Mouse (Mus musculus) CH12.LX (cell line): ENCODE results near the gene Itgb7. TPM values are rescaled to one million over a fixed set of nuclear protein-coding genes. Genes with fewer than 3 reads are reported as not detected.

ENCODE experiments used
- DNase-seq: peaks from one replicate; pipeline ENCODE4 v3.0.0-alpha.2; 2013; ENCODE audit errors: extremely low read depth
- H3K27ac ChIP-seq: 2 replicates; pipeline ENCODE4 v1.5.1; 2012; ENCODE audit warnings: low read depth, mild to moderate bottlenecking, control low read depth, moderate library complexity; ENCODE audit not compliant: insufficient read depth
- H3K27me3 ChIP-seq: replicated peaks from 2 replicates; pipeline ENCODE3; 2012; ENCODE audit warnings: inconsistent platforms
- H3K36me3 ChIP-seq, 2 experiments: replicated peaks in 1 of 2; 2 replicates each; pipeline versions ENCODE3 to v1.6.1; 2012; ENCODE audit warnings: inconsistent platforms in 1 of 2, low read length in 1 of 2, mild to moderate bottlenecking in 1 of 2, mixed read lengths in 1 of 2, moderate library complexity in 1 of 2; ENCODE audit not compliant: control insufficient read depth in 1 of 2, insufficient read depth in 1 of 2
- H3K4me1 ChIP-seq, 2 experiments: 2 replicates each; pipeline ENCODE4 v1.6.1; 2012; ENCODE audit warnings: inconsistent platforms in 1 of 2, moderate library complexity in 1 of 2; ENCODE audit not compliant: insufficient read depth in 2 of 2, control insufficient read depth in 1 of 2
- H3K4me2 ChIP-seq: 2 replicates; pipeline ENCODE4 v1.6.1; 2012; ENCODE audit warnings: low read depth, mild to moderate bottlenecking, control low read depth; ENCODE audit not compliant: poor library complexity, insufficient read depth, severe bottlenecking
- H3K4me3 ChIP-seq, 3 experiments: fragments of 150-350 bp in 1 of 3; sonication (generic) in 1 of 3; replicated peaks in 1 of 3; 2 replicates each; pipeline versions ENCODE3 to v1.5.1; 2011 to 2012; ENCODE audit warnings: low read depth in 2 of 3, low read length in 2 of 3, mild to moderate bottlenecking in 2 of 3, moderate library complexity in 2 of 3, control low read depth in 1 of 3, improper control_type of control experiment in 1 of 3, inconsistent platforms in 1 of 3, mixed read lengths in 1 of 3; ENCODE audit not compliant: poor library complexity in 1 of 3
- H3K79me2 ChIP-seq: replicated peaks from 2 replicates; pipeline ENCODE4 v1.6.1; 2012; ENCODE audit warnings: mild to moderate bottlenecking, moderate library complexity; ENCODE audit not compliant: control insufficient read depth, poor library complexity, insufficient read depth, severe bottlenecking; ENCODE audit errors: extremely low read depth
- H3K9ac ChIP-seq: 2 replicates; pipeline ENCODE4 v1.6.1; 2012; ENCODE audit warnings: low read depth, mild to moderate bottlenecking, control low read depth, moderate library complexity; ENCODE audit not compliant: insufficient read depth
- H3K9me3 ChIP-seq: replicated peaks from 2 replicates; pipeline ENCODE3; 2012; ENCODE audit warnings: low read length, inconsistent platforms, mixed read lengths
- BHLHE40 ChIP-seq: IDR thresholded peaks from 2 replicates; pipeline ENCODE4 v1.6.1; 2011; ENCODE audit warnings: mild to moderate bottlenecking, low read depth, low read length, improper control_type of control experiment
- CTCF ChIP-seq, 2 experiments: IDR thresholded peaks in 1 of 2; conservative IDR thresholded peaks in 1 of 2; 2 replicates each; pipeline ENCODE4 v1.5.1; 2011 to 2012; ENCODE audit warnings: low read depth in 2 of 2, low read length in 2 of 2, improper control_type of control experiment in 1 of 2, inconsistent platforms in 1 of 2, mild to moderate bottlenecking in 1 of 2, moderate library complexity in 1 of 2
- ELF1 ChIP-seq: IDR thresholded peaks from 2 replicates; pipeline ENCODE4 v1.6.1; 2014; ENCODE audit warnings: low read depth, mild to moderate bottlenecking, inconsistent platforms, low read length, improper control_type of control experiment
- ETS1 ChIP-seq: conservative IDR thresholded peaks from 2 replicates; pipeline ENCODE4 v1.6.1; 2012; ENCODE audit warnings: low read depth, mild to moderate bottlenecking, inconsistent platforms, low read length, improper control_type of control experiment, moderate library complexity
- IRF4 ChIP-seq: IDR thresholded peaks from 2 replicates; pipeline ENCODE4 v1.6.1; 2014; ENCODE audit warnings: low read depth, mild to moderate bottlenecking, inconsistent platforms, low read length, improper control_type of control experiment
- JUND ChIP-seq: conservative IDR thresholded peaks from 2 replicates; pipeline ENCODE4 v1.6.1; 2011; ENCODE audit warnings: low read depth, low read length, improper control_type of control experiment
- KAT2A ChIP-seq: IDR thresholded peaks from 2 replicates; pipeline ENCODE4 v1.6.1; 2012; ENCODE audit warnings: low read length, improper control_type of control experiment, inconsistent platforms; ENCODE audit not compliant: insufficient replicate concordance
- MXI1 ChIP-seq: IDR thresholded peaks from 2 replicates; pipeline ENCODE4 v1.6.1; 2011; ENCODE audit warnings: mild to moderate bottlenecking, low read depth, low read length, improper control_type of control experiment
- NELFE ChIP-seq: IDR thresholded peaks from 2 replicates; pipeline ENCODE4 v1.6.1; 2011; ENCODE audit warnings: low read depth, low read length, improper control_type of control experiment
- PAX5 ChIP-seq: IDR thresholded peaks from 2 replicates; pipeline ENCODE4 v1.6.1; 2012; ENCODE audit warnings: low read length, inconsistent platforms, mixed read lengths
- RAD21 ChIP-seq: IDR thresholded peaks from 2 replicates; pipeline ENCODE4 v1.6.1; 2011; ENCODE audit warnings: low read depth, mild to moderate bottlenecking, low read length, improper control_type of control experiment, moderate library complexity
- SIN3A ChIP-seq: IDR thresholded peaks from 2 replicates; pipeline ENCODE4 v1.6.1; 2012; ENCODE audit warnings: low read length, improper control_type of control experiment, inconsistent platforms
- SMC3 ChIP-seq: IDR thresholded peaks from 2 replicates; pipeline ENCODE4 v1.6.1; 2011; ENCODE audit warnings: low read depth, low read length, improper control_type of control experiment
- USF2 ChIP-seq: conservative IDR thresholded peaks from 2 replicates; pipeline ENCODE4 v1.6.1; 2011; ENCODE audit warnings: low read depth, low read length, improper control_type of control experiment
- ZC3H11A ChIP-seq: IDR thresholded peaks from 2 replicates; pipeline ENCODE4 v1.6.1; 2012; ENCODE audit warnings: low read depth, mild to moderate bottlenecking, inconsistent platforms, low read length, improper control_type of control experiment
- ZKSCAN1 ChIP-seq: IDR thresholded peaks from 2 replicates; pipeline ENCODE4 v1.6.1; 2012; ENCODE audit warnings: low read depth, inconsistent platforms, low read length, improper control_type of control experiment, borderline replicate concordance
- ZMIZ1 ChIP-seq: IDR thresholded peaks from 2 replicates; pipeline ENCODE4 v1.6.1; 2012; ENCODE audit warnings: low read depth, mild to moderate bottlenecking, inconsistent platforms, low read length, improper control_type of control experiment
- ZNF384 ChIP-seq: IDR thresholded peaks from 2 replicates; pipeline ENCODE4 v1.6.1; 2012; ENCODE audit warnings: low read depth, low read length, improper control_type of control experiment, inconsistent platforms
- dilution Hi-C: fragments of 300-500 bp; cut with MboI; formaldehyde crosslinking; loops from 2 replicates; pipeline ENCODE4 v1.14.3; 2020; ENCODE audit warnings: low sequenced_read_pairs; ENCODE audit not compliant: extremely low pct_unique_long_range_greater_than_20kb, extremely low pct_ligation_motif_present
- in situ Hi-C: fragments of 300-500 bp; cut with MboI; formaldehyde crosslinking; loops from 3 replicates; pipeline ENCODE4 v1.14.3; 2019; ENCODE audit warnings: low sequenced_read_pairs, low pct_ligation_motif_present, low pct_unique_long_range_greater_than_20kb, mixed read lengths
- polyA plus RNA-seq: library from polyadenylated mRNA; unstranded; fragments of >175 nt; gene quantifications from 2 replicates; pipeline ENCODE4 v1.2.1, GENCODE M21; 2012; ENCODE audit warnings: low read depth; ENCODE audit not compliant: insufficient read length
- total RNA-seq, 2 experiments: library from RNA; depleted of rRNA; stranded (reverse); fragments of 300-350 nt in 1 of 2; fragments of >200 nt in 1 of 2; gene quantifications; 2 replicates each; pipeline ENCODE4 v1.2.3; 2012 to 2014

Itgb7 gene
- total and polyA plus RNA-seq, 3 experiments: 1.8 to 17.7 (median 2.8) TPM

GRCm38 (mm10) chr15:102224992-102225617, 6.6 kb downstream of the Itgb7 start (continued):
- TF ChIP-seq IRF4 (0 out of 2 replicates have a peak, but pooled peaks have one; percentile 17), ETS1 (peak; percentile 52), ZKSCAN1 (no peak), RAD21 (no peak; the same call in 1 of the 2 replicates), ELF1 (no peak), ZNF384 (peak; percentile 87), JUND (no peak), USF2 (no peak), ZMIZ1 (no peak), BHLHE40 (peak; percentile 94), CTCF (conservative IDR thresholded peaks at IDR 0.05 in 1 of 2, IDR thresholded peaks at IDR 0.05 in 1 of 2; ENCODE audit: low read depth in 2 of 2, low read length in 2 of 2) (no peak)

GRCm38 (mm10) chr15:102224186-102224991, 7.4 kb downstream of the Itgb7 start:
- in situ Hi-C loops: no loop called here
- dilution Hi-C loops: no loop called here
- H3K27me3 ChIP-seq: peaks cover 14% of the 10 kb centered on the region

GRCm38 (mm10) chr15:102222386-102222785, 9.4 kb downstream of the Itgb7 start:
- H3K27me3 ChIP-seq: peaks cover 14% of the 10 kb centered on the region
- in situ Hi-C loops (no loop called here), dilution Hi-C loops (no loop called here)
- H3K4me3 ChIP-seq: no peak overlapping the region
- peaks cover 0 to 5% of the 10 kb centered on the region in 2 experiments for H3K36me3 ChIP-seq
- H3K9me3 ChIP-seq: peaks cover 4% of the 10 kb centered on the region
- no peaks in the 10 kb centered on the region for H3K79me2 ChIP-seq
- no peak for DNase-seq
- H3K4me2 ChIP-seq: no peak overlapping the region
- TF ChIP-seq KAT2A (no peak), SIN3A (no peak), NELFE (no peak), SMC3 (0 out of 2 replicates have a peak, but pooled peaks have one; percentile 4), PAX5 (no peak), ZC3H11A (no peak)
- no peak overlapping the region for H3K27ac ChIP-seq
- peaks cover 4 to 13% of the 10 kb centered on the region in 2 experiments for H3K4me1 ChIP-seq
- H3K9ac ChIP-seq: no peak overlapping the region

More at GRCm38 (mm10) chr15:102224186-102224991, 7.4 kb downstream of the Itgb7 start:
- Histone ChIP-seq H3K9me3 (peaks cover 4% of the 10 kb centered on the region), H3K4me1 (peaks cover 4 to 13% of the 10 kb centered on the region in 2 experiments), H3K36me3 (no peaks in the 10 kb centered on the region), H3K9ac (no peak overlapping the region), H3K27ac (no peak overlapping the region), H3K79me2 (no peaks in the 10 kb centered on the region), H3K4me2 (no peak overlapping the region), H3K4me3 (no peak overlapping the region)
- no peak for TF ChIP-seq USF2
- 0 out of 2 replicates have a peak, but pooled peaks have one; percentile 7 for TF ChIP-seq MXI1
- no peak for DNase-seq
